Mouse (Mus musculus) induced T-regulatory cell, adult 2 months (primary cell): ENCODE results near the gene Stau1.

Experiments used
- DNase-seq: peaks from one replicate; pipeline ENCODE4 v3.0.0-alpha.2; 2012; ENCODE audit warnings: low read depth

The Stau1 gene

DNA sequence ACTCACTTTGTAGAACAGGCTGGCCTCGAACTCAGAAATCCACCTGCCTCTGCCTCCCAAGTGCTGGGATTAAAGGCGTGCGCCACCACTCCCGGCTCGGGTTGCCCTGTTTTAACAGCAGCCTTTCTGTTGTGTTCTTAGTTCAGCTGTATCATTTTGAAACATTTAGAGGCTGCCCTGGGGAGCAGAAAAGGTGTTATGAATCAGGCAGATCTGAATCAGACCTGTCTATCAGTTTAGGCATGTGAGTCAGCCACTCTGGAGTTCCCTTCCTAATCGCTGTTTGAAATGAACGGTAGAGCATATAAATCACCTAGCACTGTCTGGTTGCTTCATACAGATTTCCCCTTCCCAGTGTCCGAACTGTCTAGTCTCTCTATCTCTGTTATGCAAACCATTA lies 85.6 kb downstream of the Stau1 start:
- DNase-seq: peak; percentile 36

DNA sequence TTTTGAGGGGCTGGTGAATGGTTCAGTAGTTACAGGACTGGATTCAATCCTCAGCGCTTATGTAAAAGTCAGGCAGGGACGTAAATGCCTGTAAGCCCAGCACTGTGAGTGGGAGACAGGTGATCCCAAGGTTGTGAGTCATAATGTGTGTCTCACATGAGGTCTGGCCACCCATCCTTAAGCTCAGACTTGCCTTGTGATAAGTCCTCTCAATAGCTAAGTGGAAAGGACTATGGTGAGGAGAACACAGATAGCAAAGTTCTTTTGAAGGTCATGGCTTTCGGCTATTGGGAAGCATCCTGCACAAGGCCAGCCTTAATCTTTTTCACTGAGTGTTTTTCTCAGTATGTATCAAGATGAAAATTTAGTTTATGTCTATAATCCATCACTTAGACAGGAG lies 86.4 kb downstream of the Stau1 start:
- peak; percentile 23 for DNase-seq

DNA sequence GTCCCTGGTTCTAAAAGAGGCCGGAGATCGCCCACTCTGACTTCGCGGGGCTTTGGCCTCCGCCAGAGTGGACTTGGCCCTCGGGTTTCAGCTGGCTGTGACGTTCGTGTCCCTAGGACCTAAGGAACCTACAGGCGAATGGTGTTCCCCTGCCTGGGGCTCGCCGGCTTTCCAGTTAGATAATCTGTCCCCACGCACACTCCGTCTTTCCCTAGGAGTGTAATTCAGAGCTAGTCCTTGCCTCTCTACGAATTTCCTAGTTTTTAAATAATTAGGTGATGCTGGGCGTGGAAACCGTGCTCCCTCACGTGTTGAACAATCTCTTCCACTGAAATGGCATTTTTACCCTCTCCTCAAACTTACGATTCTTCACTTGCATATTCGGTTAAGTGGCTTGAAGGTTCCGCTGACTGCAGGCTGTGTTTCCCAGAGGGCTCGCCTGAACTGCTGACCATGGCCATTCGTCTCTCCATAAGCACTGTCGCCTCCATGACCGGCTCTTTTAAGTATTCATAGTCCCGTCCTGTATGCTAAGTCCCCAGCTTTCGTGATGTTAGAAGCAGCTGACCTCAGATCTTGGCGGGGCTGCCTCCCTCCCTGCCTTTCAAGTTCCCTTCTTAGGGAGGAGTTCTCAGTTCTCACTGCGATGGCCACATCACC lies 89.4 kb downstream of the Stau1 start:
- peak; percentile 56 for DNase-seq

DNA sequence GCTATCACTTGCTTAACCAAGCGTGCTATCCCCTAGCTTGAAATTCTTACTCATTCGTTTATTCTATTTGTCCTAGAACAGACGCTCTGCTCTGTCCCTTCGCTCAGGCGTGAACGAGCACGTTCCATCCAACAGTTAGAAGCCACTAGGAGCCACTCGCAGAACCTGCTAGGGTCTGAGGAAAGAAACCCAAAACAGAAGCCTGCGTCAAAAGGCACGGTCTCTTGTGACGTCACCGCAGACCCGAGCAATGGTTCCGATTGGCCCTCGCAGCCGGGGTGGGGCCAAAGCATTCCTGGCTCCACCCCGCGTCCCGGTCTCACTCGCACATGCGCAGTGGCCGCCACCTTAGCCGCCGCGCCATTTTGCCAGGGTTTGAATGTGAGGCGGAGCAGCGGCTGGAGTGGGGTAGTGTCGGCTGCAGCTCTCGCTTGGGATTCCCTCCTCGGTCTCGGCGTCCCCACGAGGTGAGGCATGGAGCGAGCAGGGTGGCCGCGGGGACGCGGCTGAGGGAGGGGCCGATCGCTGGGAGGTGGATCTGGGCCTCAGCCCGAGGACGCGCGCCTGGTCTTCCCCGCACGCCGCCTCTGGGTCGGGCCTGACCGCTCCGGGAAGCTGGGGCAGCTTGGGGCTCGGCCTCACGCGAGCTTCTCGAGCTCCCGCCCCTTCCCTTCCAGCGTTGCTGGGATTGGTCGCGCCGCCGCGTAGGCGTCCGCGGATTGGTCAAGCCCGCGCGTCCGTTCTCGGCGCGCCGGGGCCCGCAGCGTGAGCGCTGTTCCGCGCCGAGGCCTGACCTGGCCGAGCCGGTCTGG lies 90.2 kb downstream of the Stau1 start, which contains the start of gene Cse1l:
Gene Cse1l, plus strand, starts transcription at position 330 of the 812 bp plus-strand sequence.
- DNase-seq: peak; percentile 99

DNA sequence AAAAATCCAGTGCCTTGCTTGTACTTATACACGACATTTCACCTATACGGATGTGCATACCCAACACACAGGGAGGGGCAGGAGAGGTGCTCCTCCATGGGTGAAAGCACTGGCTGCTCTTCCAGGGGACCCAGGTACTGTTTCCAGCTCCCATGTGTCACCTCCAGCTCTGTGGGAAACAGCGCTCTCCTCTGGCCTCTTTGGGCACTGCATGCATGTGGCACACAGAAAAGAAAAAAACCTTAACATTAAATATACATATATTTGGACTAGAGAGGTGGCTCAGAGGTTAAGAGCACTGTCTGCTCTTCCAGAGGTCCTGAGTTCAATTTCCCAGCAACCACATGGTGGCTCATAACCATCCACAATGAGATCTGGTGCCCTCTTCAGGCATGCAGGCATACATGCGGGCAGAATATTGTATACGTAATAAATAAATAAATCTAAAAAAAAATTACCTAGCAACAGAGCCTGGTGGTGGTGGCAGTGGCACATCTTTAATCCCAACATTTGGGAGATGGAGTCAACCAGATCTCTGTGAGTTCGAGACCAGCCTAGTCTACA lies 92.3 kb downstream of the Stau1 start:
- peak; percentile 48 for DNase-seq

DNA sequence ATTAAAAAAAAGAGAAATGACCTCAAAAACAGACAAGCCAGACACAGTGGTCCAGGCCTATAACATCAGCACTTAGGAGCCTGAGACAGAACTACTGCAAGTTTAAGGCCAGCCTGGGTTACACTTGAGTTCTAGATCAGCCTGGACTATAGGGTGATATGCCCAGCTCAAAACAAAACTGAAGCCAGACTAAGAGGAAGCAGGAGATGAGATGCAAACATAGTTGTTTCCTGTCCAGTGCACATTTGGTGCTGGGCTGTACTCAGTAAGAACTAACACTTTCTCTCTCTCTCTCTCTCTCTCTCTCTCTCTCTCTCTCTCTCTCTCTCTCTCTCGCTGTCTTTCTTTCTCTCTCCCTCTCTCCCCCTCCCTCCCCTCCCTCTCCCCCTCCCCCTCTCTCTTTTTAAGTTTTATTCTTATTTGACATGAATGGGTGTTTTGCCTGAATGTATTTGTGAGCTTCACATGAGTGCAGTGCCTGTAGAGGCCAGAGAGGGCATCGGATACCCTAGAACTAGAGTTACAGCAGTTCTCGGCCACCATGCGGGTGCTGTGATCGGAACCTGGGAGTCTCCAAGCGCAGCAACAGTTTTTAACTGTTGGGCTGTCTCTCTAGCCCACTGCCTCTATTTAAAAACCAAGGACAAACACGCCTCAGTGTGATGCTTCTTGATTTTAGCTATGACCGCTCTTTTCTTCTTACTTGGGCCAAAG lies 95.2 kb downstream of the Stau1 start:
- DNase-seq: no peak

DNA sequence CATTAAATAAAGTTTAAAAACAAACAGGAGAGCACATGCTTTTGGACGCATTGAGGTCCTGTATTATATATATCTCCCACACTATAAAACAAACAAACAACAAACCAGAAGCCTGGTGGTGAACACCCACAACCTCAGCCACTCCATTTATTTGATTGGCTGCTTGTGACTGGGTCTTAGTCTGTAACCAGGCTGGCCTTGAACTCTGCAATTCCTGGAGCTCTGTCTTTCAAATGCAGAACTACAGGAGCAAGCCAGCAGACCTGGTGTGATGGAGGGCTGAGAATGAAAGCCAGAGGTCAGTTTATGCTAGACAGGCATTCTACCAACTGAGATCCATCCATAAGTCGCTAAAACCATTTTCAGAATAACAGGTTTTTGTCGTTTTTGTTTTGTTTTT lies 96.4 kb downstream of the Stau1 start:
- DNase-seq: no peak

DNA sequence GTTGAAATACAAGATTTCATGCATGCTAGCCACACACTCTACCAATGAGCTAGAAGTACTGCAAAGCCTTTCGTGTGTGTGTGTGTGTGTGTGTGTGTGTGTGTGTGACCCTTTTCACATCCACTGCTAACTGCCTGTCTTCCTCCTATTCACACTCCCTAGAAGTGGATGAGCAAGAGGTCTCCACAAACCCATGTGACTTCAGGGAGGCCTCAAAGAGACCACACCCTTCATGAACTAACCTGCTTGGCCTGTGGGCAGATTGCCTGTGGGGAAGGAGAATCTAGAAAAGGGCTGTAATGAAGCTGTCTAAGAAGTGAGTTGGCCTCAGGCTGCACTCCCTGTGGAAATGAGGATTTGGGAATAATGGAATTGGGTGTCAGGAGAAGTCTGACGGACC lies 96.9 kb downstream of the Stau1 start:
- DNase-seq: no peak
